Mouse (Mus musculus) liver, adult 2 months (tissue): ENCODE data around the gene Ap2a2.

Experiments
- CTCF ChIP-seq: fragments of 200-500 bp; IDR thresholded peaks from 2 replicates; pipeline ENCODE4 v1.5.1; 2011; ENCODE audit warnings: low read depth, low read length, control low read depth
- POLR2A ChIP-seq: fragments of 200-500 bp; IDR thresholded peaks from 2 replicates; pipeline ENCODE4 v1.6.1; 2011; ENCODE audit warnings: low read length, control low read depth; ENCODE audit not compliant: insufficient read depth; ENCODE audit errors: extremely low read depth

DNA sequence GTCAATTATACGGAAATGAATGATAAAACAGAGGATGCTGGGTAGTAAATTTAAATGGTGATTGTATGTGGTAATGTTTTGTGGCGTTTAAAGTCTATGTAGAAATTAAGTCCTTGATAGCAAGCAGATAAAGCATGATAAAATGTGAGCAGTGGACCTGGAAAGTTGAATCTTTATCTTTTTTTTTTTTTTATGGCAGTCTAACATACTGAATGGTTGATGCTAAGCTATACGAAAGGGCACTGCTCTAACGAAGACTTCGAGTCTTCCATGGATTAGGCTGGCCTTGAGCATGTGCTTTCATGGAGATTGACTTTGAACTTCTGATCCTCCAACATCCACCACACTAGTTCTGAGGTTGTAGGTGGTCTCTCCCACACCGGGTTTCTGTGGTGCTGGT is 31.1 kb downstream of the Ap2a2 start:
- TF ChIP-seq POLR2A = no peak
- no peak for TF ChIP-seq CTCF
